Mouse (Mus musculus): ENCODE data around the gene Pitpnm3.

The Pitpnm3 gene

DNA sequence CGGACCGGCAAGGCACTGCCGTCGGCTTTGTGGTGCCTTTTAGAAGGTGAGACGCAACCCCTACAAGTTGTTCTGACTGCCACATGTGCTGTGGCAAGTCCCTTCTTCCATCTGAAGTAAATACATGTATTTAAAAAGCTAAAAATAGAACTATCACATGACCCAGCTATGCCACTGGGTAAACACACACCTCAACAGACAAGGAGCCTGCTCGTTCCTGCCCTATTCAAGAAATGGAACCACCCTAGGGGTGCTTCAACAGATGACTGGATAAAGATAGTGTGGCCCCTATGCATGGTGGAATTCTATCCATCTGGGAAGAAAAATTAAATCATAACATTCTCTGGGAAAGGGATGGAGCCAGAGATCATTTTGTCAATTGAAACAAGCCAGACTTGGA, 112.8 kb downstream of the Pitpnm3 start:
- DNase-seq (ENCODE audit: low read depth, low spot score), result no peak

DNA sequence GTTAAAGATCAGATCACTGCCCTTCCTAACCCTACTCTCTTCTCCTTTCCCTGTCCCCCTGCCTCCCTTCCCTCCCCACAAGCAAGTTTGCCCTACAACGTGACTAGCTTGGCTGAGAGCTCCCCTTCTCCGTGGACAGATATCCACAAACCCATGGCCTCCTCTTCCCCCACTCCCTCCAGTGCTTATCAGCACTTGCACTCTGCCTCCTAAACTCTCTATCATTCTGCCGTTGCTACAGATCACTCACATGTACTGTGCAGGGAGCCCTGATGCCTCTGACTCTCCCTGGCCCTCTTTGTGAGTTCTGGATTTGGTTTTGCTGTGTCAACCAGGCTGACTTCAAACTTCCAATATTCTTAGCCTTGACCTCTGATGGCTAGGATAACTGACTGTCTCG, 114.6 kb downstream of the Pitpnm3 start:
- DNase-seq (ENCODE audit: low read depth, low spot score), result no peak

DNA sequence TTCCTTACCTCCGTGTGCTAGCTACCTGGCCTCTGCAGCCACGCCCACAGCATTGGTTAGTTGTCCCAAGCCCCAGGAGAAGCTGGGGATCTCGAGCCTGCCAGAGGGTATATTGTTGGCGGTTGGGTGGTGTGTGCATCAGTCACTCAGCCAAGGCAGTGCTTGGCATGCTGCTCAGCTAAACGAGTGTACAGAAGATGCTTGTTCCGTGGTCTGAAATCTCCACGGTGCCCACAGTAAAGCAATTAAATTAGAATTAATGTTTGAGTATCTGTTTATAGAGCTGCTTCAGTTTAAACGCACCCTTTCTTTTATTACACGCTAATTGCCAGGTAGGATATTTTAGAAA, 118.4 kb downstream of the Pitpnm3 start:
- no peak for DNase-seq (ENCODE audit: low read depth, low spot score)

- peak; percentile 42 for DNase-seq (ENCODE audit: low read depth, low spot score)
Observed at GRCm38 (mm10) chr11:72016518-72017252, 118.9 kb downstream of the Pitpnm3 start.

DNA sequence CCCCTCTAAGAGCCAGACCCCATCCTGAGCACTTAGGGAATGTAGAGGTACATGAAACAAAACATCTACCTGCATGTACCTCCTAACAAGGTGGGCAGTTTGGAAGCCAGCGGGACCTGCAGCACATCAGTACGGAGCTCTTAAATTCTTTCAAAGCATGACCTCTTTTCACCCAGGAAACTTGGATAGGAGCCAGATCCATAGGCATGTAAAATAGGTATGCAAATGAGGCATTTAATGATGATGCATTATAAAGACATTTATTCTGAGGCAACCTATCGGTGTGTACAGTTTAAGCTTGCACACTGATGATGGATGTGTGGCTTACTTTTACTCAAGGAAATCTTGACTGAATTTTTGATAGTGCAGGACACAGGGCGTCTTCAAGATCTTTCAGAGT, 120.9 kb downstream of the Pitpnm3 start:
- no peak for DNase-seq (ENCODE audit: low read depth, low spot score)

DNA sequence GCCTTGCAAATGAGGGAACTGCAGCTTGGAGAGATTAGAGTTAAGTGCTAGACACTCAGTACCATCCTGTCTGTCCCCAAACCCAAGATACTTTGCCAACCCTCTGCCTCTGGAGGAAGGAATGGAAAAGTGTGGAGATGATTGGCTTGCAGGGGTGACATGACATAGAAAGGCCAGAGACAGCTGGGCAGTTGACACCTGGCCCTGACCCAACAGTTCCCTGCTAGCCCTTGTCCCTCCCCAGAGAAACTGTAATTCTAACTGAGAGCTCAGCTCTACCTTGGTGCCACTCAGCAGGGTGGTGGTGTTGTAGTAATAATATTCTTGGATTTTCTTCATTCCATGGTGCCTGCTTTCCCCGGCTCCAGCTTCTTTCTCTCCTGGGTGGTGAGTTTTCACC, 123.6 kb downstream of the Pitpnm3 start:
- no peak for DNase-seq (ENCODE audit: low read depth, low spot score)

GRCm38 (mm10) chr11:72010940-72011722, 124.4 kb downstream of the Pitpnm3 start:
- DNase-seq (ENCODE audit: low read depth, low spot score), result peak; percentile 58

GRCm38 (mm10) chr11:72010367-72010766, 125.2 kb downstream of the Pitpnm3 start:
- DNase-seq (ENCODE audit: low read depth, low spot score), result peak; percentile 57

GRCm38 (mm10) chr11:72005547-72005946, 130.0 kb downstream of the Pitpnm3 start:
- DNase-seq (ENCODE audit: low read depth, low spot score), result no peak

DNA sequence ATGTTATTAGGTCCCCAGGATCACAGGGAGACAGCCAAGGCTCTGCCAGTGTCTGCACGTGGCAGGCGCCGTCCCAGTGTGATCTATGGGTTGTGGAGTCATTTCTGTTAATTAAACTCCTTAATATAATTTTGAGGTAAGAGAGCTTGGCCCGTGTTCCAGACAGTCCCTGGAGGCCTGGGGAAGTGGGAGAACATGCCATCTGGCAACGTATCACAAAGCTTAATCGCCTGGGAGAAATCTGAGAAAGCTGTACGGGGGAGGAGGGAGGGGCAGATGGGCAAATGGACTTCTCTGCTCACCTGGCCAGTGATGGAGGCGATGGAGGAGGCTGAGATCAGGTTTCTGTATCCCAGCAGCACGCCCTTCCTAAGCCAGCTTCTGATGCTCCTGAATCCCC, 132.4 kb downstream of the Pitpnm3 start:
- DNase-seq (ENCODE audit: low read depth, low spot score), result peak; percentile 55

GRCm38 (mm10) chr11:72002138-72002853, 133.3 kb downstream of the Pitpnm3 start:
- no peak for DNase-seq (ENCODE audit: low read depth, low spot score)

DNA sequence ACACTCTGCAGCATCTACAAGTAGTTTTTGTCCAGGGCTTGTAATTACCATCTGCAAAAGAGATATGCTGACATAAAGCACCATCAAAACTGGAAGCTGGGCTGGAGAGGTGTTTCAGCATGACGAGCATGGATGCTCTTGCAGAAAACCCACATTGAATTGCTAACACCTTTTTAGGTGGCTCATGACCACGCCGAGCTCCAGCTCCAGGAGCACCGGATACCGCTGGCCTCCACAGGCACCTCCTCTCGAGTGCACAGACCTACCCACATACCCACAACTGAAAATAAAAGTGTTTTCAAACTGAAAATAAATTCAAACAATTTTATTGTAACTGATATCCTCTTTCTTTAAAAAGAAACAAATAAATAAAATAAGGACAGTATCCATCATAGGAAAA, 135.4 kb downstream of the Pitpnm3 start:
- no peak for DNase-seq (ENCODE audit: low read depth, low spot score)

Data from brain, adult 2 months (tissue).